Mouse (Mus musculus): ENCODE results near the gene Myocd.

Gene Myocd

GRCm38 (mm10) chr11:65214954-65215629 lies 54.7 kb downstream of the Myocd start:
- peak; percentile 47 to 59 for DNase-seq (ENCODE audit: low spot score in 2 of 2)

GRCm38 (mm10) chr11:65213806-65214205 lies 56.0 kb downstream of the Myocd start:
- no peak for DNase-seq (ENCODE audit: low spot score in 2 of 2)

GRCm38 (mm10) chr11:65211701-65212100 lies 58.1 kb downstream of the Myocd start:
- no peak for DNase-seq (ENCODE audit: low spot score in 2 of 2)

- DNase-seq (ENCODE audit: low spot score in 2 of 2), result no peak
Measured at GRCm38 (mm10) chr11:65209441-65209840, 60.3 kb downstream of the Myocd start.

GRCm38 (mm10) chr11:65205306-65205705 lies 64.5 kb downstream of the Myocd start:
- no peak for DNase-seq (ENCODE audit: low spot score in 2 of 2)

GRCm38 (mm10) chr11:65204651-65205050 lies 65.1 kb downstream of the Myocd start:
- no peak for DNase-seq (ENCODE audit: low spot score in 2 of 2)

- DNase-seq (ENCODE audit: low spot score in 2 of 2), result no peak
Measured at GRCm38 (mm10) chr11:65203020-65203419, 66.8 kb downstream of the Myocd start.

- no peak for DNase-seq (ENCODE audit: low spot score in 2 of 2)
Measured at GRCm38 (mm10) chr11:65202236-65202635, 67.6 kb downstream of the Myocd start.

- DNase-seq (ENCODE audit: low spot score in 2 of 2), result no peak
Measured at GRCm38 (mm10) chr11:65198026-65198425, 71.8 kb downstream of the Myocd start.

GRCm38 (mm10) chr11:65197280-65197679 lies 72.5 kb downstream of the Myocd start:
- peak; percentile 88 to 92 for DNase-seq (ENCODE audit: low spot score in 2 of 2)

GRCm38 (mm10) chr11:65186974-65187373 lies 82.8 kb downstream of the Myocd start:
- no peak for DNase-seq (ENCODE audit: low spot score in 2 of 2)

GRCm38 (mm10) chr11:65185114-65185513 lies 84.7 kb downstream of the Myocd start:
- DNase-seq (ENCODE audit: low spot score in 2 of 2), result no peak

GRCm38 (mm10) chr11:65170121-65170750 lies 99.6 kb downstream of the Myocd start:
- DNase-seq (ENCODE audit: low spot score in 2 of 2), result no peak

- peak; percentile 80 to 84 for DNase-seq (ENCODE audit: low spot score in 2 of 2)
Measured at GRCm38 (mm10) chr11:65162767-65163120, 107.0 kb downstream of the Myocd start, which contains the start of gene Arhgap44. Gene Arhgap44 (minus strand): TSS chr11:65162961.

- peak; percentile 29 to 40 for DNase-seq (ENCODE audit: low spot score in 2 of 2)
Measured at GRCm38 (mm10) chr11:65161881-65162766, 107.7 kb downstream of the Myocd start.

GRCm38 (mm10) chr11:65160991-65161880 lies 108.6 kb downstream of the Myocd start:
- DNase-seq (ENCODE audit: low spot score in 2 of 2), result peak; percentile 17 to 43

GRCm38 (mm10) chr11:65159791-65160190 lies 110.0 kb downstream of the Myocd start, which contains the start of gene 1700086D15Rik:
Gene 1700086D15Rik (minus strand): TSS chr11:65159891.
- DNase-seq (ENCODE audit: low spot score in 2 of 2), result no peak

GRCm38 (mm10) chr11:65158658-65158990 lies 111.2 kb downstream of the Myocd start:
- DNase-seq (ENCODE audit: low spot score in 2 of 2), result no peak

- peak; percentile 33 to 54 for DNase-seq (ENCODE audit: low spot score in 2 of 2)
Measured at GRCm38 (mm10) chr11:65157966-65158657, 111.7 kb downstream of the Myocd start.

- DNase-seq (ENCODE audit: low spot score in 2 of 2), result no peak
Measured at GRCm38 (mm10) chr11:65153006-65153405, 116.8 kb downstream of the Myocd start.

GRCm38 (mm10) chr11:65148441-65148840 lies 121.3 kb downstream of the Myocd start:
- DNase-seq (ENCODE audit: low spot score in 2 of 2), result no peak
